Mouse (Mus musculus) monocyte, adult 5-6 weeks (primary cell): ENCODE measurements around the gene Plekhh1. TPM values are rescaled to one million over a fixed set of nuclear protein-coding genes. Genes with fewer than 3 reads are reported as not detected.

Experiments
- total RNA-seq: library from RNA; stranded (forward); fragments of 200-1000, 200-491, 200-594 nt; gene quantifications from 3 replicates; pipeline ENCODE4 v1.2.3, GENCODE M21; 2017

The Plekhh1 gene
- total RNA-seq, 1 experiment from 2014 or later: not detected

Other genes with a start within 250 kb of the Plekhh1 start
- 51.9 to 61.1 TPM (median 55.7 TPM) in 3 replicates for gene Atp6v1d, start 167.5 kb upstream of the Plekhh1 start, total RNA-seq
- 55.0 to 78.3 TPM (median 61.4 TPM) in 3 replicates for gene Eif2s1, start 167.3 kb upstream of the Plekhh1 start, total RNA-seq
- gene Plek2, start 122.2 kb upstream of the Plekhh1 start, total RNA-seq: not detected in 3 replicates
- gene Tmem229b, start 21.5 kb upstream of the Plekhh1 start, total RNA-seq: 47.0 to 75.7 TPM (median 65.1 TPM) in 3 replicates
- 8.3 to 19.9 TPM (median 8.3 TPM) in 3 replicates for gene Pigh, start 60.5 kb downstream of the Plekhh1 start, total RNA-seq
- not detected in 3 replicates for gene Arg2, start 101.6 kb downstream of the Plekhh1 start, total RNA-seq
- 199 to 253 TPM (median 246 TPM) in 3 replicates for gene Vti1b, start 143.5 kb downstream of the Plekhh1 start, total RNA-seq
- gene Rdh11, start 163.1 kb downstream of the Plekhh1 start, total RNA-seq: 12.8 to 17.7 TPM (median 13.6 TPM) in 3 replicates
- 5.2 to 7.9 TPM (median 5.2 TPM) in 3 replicates for gene Rdh12, start 179.8 kb downstream of the Plekhh1 start, total RNA-seq